Mouse (Mus musculus): ENCODE data around the gene Trpv3. TPM values are rescaled to one million over a fixed set of nuclear protein-coding genes. Genes with fewer than 3 reads are reported as not detected.

Trpv3 gene
- polyA plus RNA-seq, 1 experiment from 2014 or later, result 0.05 TPM

DNA sequence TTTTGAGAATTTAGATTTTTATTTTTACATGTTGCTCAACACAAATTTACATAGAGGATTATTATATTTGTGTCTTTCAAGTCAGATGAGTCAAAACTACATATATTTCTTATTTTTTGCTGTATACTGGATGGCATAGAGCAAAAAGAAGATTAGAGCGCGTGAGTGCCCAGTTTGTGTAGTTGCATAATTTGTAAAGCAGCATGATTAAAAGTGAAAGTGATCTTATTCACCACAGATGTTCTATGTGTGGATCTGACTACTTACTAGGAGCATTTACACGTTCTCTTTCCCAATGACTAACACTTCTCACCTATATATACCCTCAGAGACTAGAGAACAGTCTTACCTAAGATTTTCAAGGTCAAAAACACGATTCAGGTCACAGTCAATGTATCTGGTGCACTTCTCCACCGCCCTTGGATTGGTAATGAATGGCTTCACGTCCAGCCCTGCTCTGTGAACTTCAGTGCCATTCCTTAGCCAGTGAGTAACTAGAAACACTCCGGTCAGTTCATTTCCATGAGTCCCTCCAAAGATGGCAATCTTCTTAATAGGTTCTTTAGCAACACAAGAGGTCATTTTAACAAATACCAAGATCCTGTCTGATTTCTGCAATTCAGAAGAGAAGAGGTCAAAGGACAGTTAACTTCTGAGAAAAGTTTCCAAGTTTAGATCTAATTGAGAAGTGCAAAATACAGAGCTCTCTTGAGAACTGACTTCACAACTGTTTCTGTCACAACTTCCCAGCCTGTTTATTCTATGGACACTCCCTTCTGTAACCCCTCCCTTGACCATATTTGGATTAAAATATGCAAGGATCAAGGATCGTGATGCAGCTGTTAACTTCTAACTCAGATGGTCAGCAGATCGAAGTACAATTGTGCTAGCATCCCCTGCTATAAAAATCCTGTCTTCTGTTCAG, 57.0 kb downstream of the Trpv3 start:
- 78% methylated on average over 9 of the region's 9 CpGs for WGBS
- Histone ChIP-seq H3K4me2 (no peak overlapping the region), H3K27ac (ENCODE audit: low read depth, low read length) (no peak overlapping the region), H3K4me1 (ENCODE audit: control insufficient read depth, insufficient read depth, low read length) (no peaks in the 10 kb centered on the region), H3K4me3 (ENCODE audit: low read depth, low read length) (no peak overlapping the region), H3K9ac (ENCODE audit: low read length) (no peak overlapping the region), H3K9me3 (ENCODE audit: control insufficient read depth, low read length) (no peaks in the 10 kb centered on the region), H3K27me3 (ENCODE audit: control insufficient read depth, insufficient read depth, low read length) (no peaks in the 10 kb centered on the region), H3K36me3 (ENCODE audit: control insufficient read depth, insufficient read depth, low read length) (no peaks in the 10 kb centered on the region)
- DNase-seq (ENCODE audit: low spot score, missing footprints) (no peak), ATAC-seq (ENCODE audit: low FRiP score) (no peak)

DNA sequence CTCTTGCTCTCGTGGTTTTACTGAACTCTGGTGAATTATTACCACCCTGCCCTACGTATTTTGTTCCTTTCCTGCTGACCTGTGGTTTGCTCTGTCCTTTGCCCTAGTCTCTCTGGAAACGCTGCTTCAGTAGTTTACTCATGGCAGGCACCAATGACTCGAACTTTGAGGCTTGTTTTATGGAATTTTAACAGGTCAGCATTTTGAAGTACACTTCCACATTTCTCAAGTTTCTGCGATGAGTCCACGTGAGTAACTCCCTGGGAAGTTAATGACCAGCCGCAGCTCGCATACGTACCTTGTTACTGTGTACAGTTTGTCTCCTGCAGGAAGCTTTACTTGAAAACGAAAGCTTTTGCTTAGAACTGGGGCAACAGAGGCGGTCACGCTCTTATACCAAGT, 59.3 kb downstream of the Trpv3 start:
- no peak overlapping the region for H3K4me3 ChIP-seq (ENCODE audit: low read depth, low read length)
- H3K4me1 ChIP-seq (ENCODE audit: control insufficient read depth, insufficient read depth, low read length), result no peaks in the 10 kb centered on the region
- WGBS, result 67% methylated on average over 12 of the region's 12 CpGs
- no peak overlapping the region for H3K4me2 ChIP-seq
- no peak for ATAC-seq (ENCODE audit: low FRiP score)
- H3K9ac ChIP-seq (ENCODE audit: low read length), result no peak overlapping the region
- no peaks in the 10 kb centered on the region for H3K9me3 ChIP-seq (ENCODE audit: control insufficient read depth, low read length)
- DNase-seq (ENCODE audit: low spot score, missing footprints), result no peak
- H3K27me3 ChIP-seq (ENCODE audit: control insufficient read depth, insufficient read depth, low read length), result no peaks in the 10 kb centered on the region
- H3K27ac ChIP-seq (ENCODE audit: low read depth, low read length), result no peak overlapping the region
- no peaks in the 10 kb centered on the region for H3K36me3 ChIP-seq (ENCODE audit: control insufficient read depth, insufficient read depth, low read length)

DNA sequence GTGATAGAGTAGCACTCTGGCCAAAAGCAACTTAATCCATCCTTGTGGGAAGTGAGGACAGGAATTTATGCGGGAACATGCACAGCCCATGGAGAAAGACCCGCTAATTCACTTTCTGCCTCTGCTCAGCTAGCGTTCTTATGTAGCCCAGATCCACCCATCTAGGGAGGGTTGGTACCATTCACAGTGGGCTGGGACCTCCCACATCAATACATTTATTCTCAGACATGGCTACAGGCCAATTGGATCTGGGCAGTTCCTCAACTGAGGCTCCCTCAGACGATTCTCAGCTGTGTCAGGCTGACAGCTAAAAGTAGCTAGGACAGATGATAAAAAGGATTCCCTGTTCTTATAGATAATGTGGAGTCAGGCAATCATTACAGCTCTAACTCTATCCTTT, 60.2 kb downstream of the Trpv3 start:
- 85% methylated on average over 4 of the region's 4 CpGs for WGBS
- DNase-seq (ENCODE audit: low spot score, missing footprints), result no peak
- no peaks in the 10 kb centered on the region for H3K36me3 ChIP-seq (ENCODE audit: control insufficient read depth, insufficient read depth, low read length)
- H3K4me2 ChIP-seq, result no peak overlapping the region
- H3K4me1 ChIP-seq (ENCODE audit: control insufficient read depth, insufficient read depth, low read length), result no peaks in the 10 kb centered on the region
- H3K9ac ChIP-seq (ENCODE audit: low read length), result no peak overlapping the region
- H3K4me3 ChIP-seq (ENCODE audit: low read depth, low read length), result no peak overlapping the region
- H3K27ac ChIP-seq (ENCODE audit: low read depth, low read length), result no peak overlapping the region
- H3K9me3 ChIP-seq (ENCODE audit: control insufficient read depth, low read length), result no peaks in the 10 kb centered on the region
- ATAC-seq (ENCODE audit: low FRiP score), result no peak
- no peaks in the 10 kb centered on the region for H3K27me3 ChIP-seq (ENCODE audit: control insufficient read depth, insufficient read depth, low read length)

DNA sequence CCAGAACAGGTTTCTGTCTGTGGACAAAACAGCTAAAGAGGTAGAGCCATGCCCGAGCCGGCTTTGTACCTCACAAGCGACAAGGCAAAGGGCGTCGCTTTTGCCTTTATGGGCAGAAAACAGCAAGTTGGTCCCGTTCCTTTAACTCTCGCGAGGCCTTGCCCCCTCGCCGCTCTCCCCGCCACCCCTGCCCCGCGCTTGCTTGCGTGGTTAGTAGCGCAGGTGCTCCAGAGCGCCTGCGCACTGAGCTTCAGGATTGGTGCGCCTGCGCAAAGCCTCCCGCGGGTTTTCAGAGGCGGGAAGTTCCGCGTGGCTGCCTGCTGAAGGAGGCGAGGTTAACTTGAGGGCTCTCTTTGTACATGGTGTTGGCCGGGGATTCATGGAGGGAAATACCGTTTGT, 62.3 kb downstream of the Trpv3 start, which contains the start of the genes Aspa, Gm49340 and Spata22:
TSS of gene Aspa (minus strand) at position 155 of the 400 bp plus-strand sequence.
TSS of gene Gm49340 (plus strand) at position 300 of the 400 bp plus-strand sequence.
TSS of gene Spata22 (plus strand) at position 300 of the 400 bp plus-strand sequence.
- H3K9me3 ChIP-seq (ENCODE audit: control insufficient read depth, low read length), result no peaks in the 10 kb centered on the region
- no peak within 1 kb of the TSS for H3K4me3 ChIP-seq (ENCODE audit: low read depth, low read length)
- no peaks in the 10 kb centered on the region for H3K4me1 ChIP-seq (ENCODE audit: control insufficient read depth, insufficient read depth, low read length)
- no peak within 1 kb of the TSS for H3K27ac ChIP-seq (ENCODE audit: low read depth, low read length)
- no peak within 1 kb of the TSS for H3K9ac ChIP-seq (ENCODE audit: low read length)
- ATAC-seq (ENCODE audit: low FRiP score) (no peak), DNase-seq (ENCODE audit: low spot score, missing footprints) (no peak)
- H3K4me2 ChIP-seq, result no peak within 1 kb of the TSS
- H3K36me3 ChIP-seq (ENCODE audit: control insufficient read depth, insufficient read depth, low read length), result no peaks in the 10 kb centered on the region
- WGBS, result 79% methylated on average over 27 of the region's 27 CpGs
- no peaks in the 10 kb centered on the region for H3K27me3 ChIP-seq (ENCODE audit: control insufficient read depth, insufficient read depth, low read length)

DNA sequence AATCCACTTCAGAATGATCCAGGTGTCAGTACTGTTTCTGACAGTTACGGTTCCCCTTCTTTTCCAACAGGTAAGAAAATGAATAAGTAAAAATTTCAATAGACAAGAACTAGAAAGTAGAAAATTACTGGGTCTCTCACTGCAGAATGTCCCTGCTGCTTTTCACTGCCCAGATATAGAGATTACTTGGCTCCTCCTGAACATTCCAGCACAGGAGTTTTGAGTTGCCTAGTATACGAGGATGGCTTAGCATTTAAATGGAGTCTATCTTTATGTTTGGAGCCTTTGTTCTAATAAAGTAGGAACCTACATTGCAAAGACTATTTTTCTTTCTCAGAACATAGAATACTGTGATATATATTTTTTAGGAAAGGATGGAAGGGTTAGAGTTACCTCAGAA, 66.2 kb downstream of the Trpv3 start:
- Histone ChIP-seq H3K27ac (ENCODE audit: low read depth, low read length) (no peak overlapping the region), H3K9ac (ENCODE audit: low read length) (no peak overlapping the region), H3K36me3 (ENCODE audit: control insufficient read depth, insufficient read depth, low read length) (no peaks in the 10 kb centered on the region), H3K27me3 (ENCODE audit: control insufficient read depth, insufficient read depth, low read length) (no peaks in the 10 kb centered on the region), H3K4me1 (ENCODE audit: control insufficient read depth, insufficient read depth, low read length) (no peaks in the 10 kb centered on the region), H3K9me3 (ENCODE audit: control insufficient read depth, low read length) (no peaks in the 10 kb centered on the region), H3K4me2 (no peak overlapping the region), H3K4me3 (ENCODE audit: low read depth, low read length) (no peak overlapping the region)
- DNase-seq (ENCODE audit: low spot score, missing footprints) (no peak), ATAC-seq (ENCODE audit: low FRiP score) (no peak)
- WGBS, result 60% methylated on average over 2 of the region's 2 CpGs

DNA sequence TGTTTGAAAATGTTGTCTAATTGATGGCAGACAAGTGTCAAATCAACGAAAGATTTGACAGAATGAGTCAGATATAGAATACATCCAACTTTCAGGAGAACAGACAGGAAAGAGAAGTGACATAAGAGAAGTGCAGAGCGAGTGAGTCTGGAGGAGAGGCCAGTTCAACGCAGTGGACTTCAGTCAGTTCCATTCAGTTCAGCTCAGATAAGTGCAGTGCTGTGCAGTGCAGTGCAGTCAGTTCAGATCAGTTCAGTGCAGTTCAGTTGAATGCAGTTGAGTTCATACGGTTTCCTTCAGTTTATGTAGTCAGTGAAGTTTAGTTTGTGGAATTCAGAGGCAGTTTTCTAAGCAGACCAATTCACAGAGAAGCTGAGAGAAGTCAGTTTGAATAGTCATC, 69.7 kb downstream of the Trpv3 start:
- DNase-seq (ENCODE audit: low spot score, missing footprints), result no peak
- WGBS, result 80% methylated on average over 4 of the region's 4 CpGs
- H3K4me2 ChIP-seq, result no peak overlapping the region
- no peaks in the 10 kb centered on the region for H3K4me1 ChIP-seq (ENCODE audit: control insufficient read depth, insufficient read depth, low read length)
- H3K27ac ChIP-seq (ENCODE audit: low read depth, low read length), result no peak overlapping the region
- H3K9me3 ChIP-seq (ENCODE audit: control insufficient read depth, low read length), result no peaks in the 10 kb centered on the region
- no peaks in the 10 kb centered on the region for H3K27me3 ChIP-seq (ENCODE audit: control insufficient read depth, insufficient read depth, low read length)
- no peak overlapping the region for H3K4me3 ChIP-seq (ENCODE audit: low read depth, low read length)
- H3K36me3 ChIP-seq (ENCODE audit: control insufficient read depth, insufficient read depth, low read length), result no peaks in the 10 kb centered on the region
- no peak for ATAC-seq (ENCODE audit: low FRiP score)
- no peak overlapping the region for H3K9ac ChIP-seq (ENCODE audit: low read length)

Other genes with a start within 250 kb of the Trpv3 start
- 3.7 and 4.2 TPM in 2 replicates for gene Camkk1, start 248.4 kb upstream of the Trpv3 start, polyA plus RNA-seq (2014; fragmentation: Nextera tagmentation; extraction: Ambion mirVana)
- 10.8 and 11.0 TPM in 2 replicates for gene Ncbp3, start 219.6 kb upstream of the Trpv3 start, polyA plus RNA-seq (2014; fragmentation: Nextera tagmentation; extraction: Ambion mirVana)
- gene Itgae, start 176.8 kb upstream of the Trpv3 start, polyA plus RNA-seq (2014; fragmentation: Nextera tagmentation; extraction: Ambion mirVana), result 0.21 and 0.27 TPM in 2 replicates
- 16.7 and 18.9 TPM in 2 replicates for gene Haspin, start 129.1 kb upstream of the Trpv3 start, polyA plus RNA-seq (2014; fragmentation: Nextera tagmentation; extraction: Ambion mirVana)
- gene P2rx5, start 107.0 kb upstream of the Trpv3 start, polyA plus RNA-seq (2014; fragmentation: Nextera tagmentation; extraction: Ambion mirVana), result 0.08 and 0.23 TPM in 2 replicates
- 125 TPM in 2 replicates for gene Emc6, start 90.4 kb upstream of the Trpv3 start, polyA plus RNA-seq (2014; fragmentation: Nextera tagmentation; extraction: Ambion mirVana)
- 183 and 189 TPM in 2 replicates for gene Tax1bp3, start 90.3 kb upstream of the Trpv3 start, polyA plus RNA-seq (2014; fragmentation: Nextera tagmentation; extraction: Ambion mirVana)
- 19.1 and 21.1 TPM in 2 replicates for gene Ctns, start 68.3 kb upstream of the Trpv3 start, polyA plus RNA-seq (2014; fragmentation: Nextera tagmentation; extraction: Ambion mirVana)
- 1.1 TPM in 2 replicates for gene Shpk, start 67.9 kb upstream of the Trpv3 start, polyA plus RNA-seq (2014; fragmentation: Nextera tagmentation; extraction: Ambion mirVana)
- gene Trpv1, start 33.1 kb upstream of the Trpv3 start, polyA plus RNA-seq (2014; fragmentation: Nextera tagmentation; extraction: Ambion mirVana), result not detected in 2 replicates
- gene Aspa, start 62.2 kb downstream of the Trpv3 start, polyA plus RNA-seq (2014; fragmentation: Nextera tagmentation; extraction: Ambion mirVana), result 0.10 TPM in 1 of 2 replicates, not detected in the other
- not detected in 2 replicates for gene Gm49340, start 62.4 kb downstream of the Trpv3 start, polyA plus RNA-seq (2014; fragmentation: Nextera tagmentation; extraction: Ambion mirVana)
- gene Spata22, start 62.4 kb downstream of the Trpv3 start, polyA plus RNA-seq (2014; fragmentation: Nextera tagmentation; extraction: Ambion mirVana), result not detected in 2 replicates
- gene Olfr20, start 83.4 kb downstream of the Trpv3 start, polyA plus RNA-seq (2014; fragmentation: Nextera tagmentation; extraction: Ambion mirVana), result not detected in 2 replicates
- not detected in 2 replicates for gene Olfr376, start 103.9 kb downstream of the Trpv3 start, polyA plus RNA-seq (2014; fragmentation: Nextera tagmentation; extraction: Ambion mirVana)
- not detected in 2 replicates for gene Olfr1, start 132.2 kb downstream of the Trpv3 start, polyA plus RNA-seq (2014; fragmentation: Nextera tagmentation; extraction: Ambion mirVana)
- gene Olfr378, start 161.1 kb downstream of the Trpv3 start, polyA plus RNA-seq (2014; fragmentation: Nextera tagmentation; extraction: Ambion mirVana), result not detected in 2 replicates
- gene Olfr380, start 190.1 kb downstream of the Trpv3 start, polyA plus RNA-seq (2014; fragmentation: Nextera tagmentation; extraction: Ambion mirVana), result not detected in 2 replicates
- not detected in 2 replicates for gene Olfr381, start 224.2 kb downstream of the Trpv3 start, polyA plus RNA-seq (2014; fragmentation: Nextera tagmentation; extraction: Ambion mirVana)
- not detected in 2 replicates for gene Olfr382, start 249.8 kb downstream of the Trpv3 start, polyA plus RNA-seq (2014; fragmentation: Nextera tagmentation; extraction: Ambion mirVana)